Mouse (Mus musculus): Measurements from ENCODE around the gene 6330403K07Rik.

- TF ChIP-seq CTCF (IDR thresholded peaks at IDR 0.05; ENCODE audit: borderline replicate concordance, insufficient read depth, low read length), result no peak
- TF ChIP-seq POLR2A (IDR thresholded peaks at IDR 0.05; ENCODE audit: low read depth, low read length), result no peak
Measured at GRCm38 (mm10) chr11:71052554-71052953, 19.2 kb upstream of the 6330403K07Rik start.
